Mouse (Mus musculus) G1E (cell line): Measurements from ENCODE around the gene Cenpn.

Experiments
- CTCF ChIP-seq: IDR thresholded peaks from 2 replicates; pipeline ENCODE4 v1.5.1; 2012; ENCODE audit warnings: low read depth, low read length, inconsistent platforms, mixed read lengths
- GATA1 ChIP-seq: IDR thresholded peaks from 2 replicates; pipeline ENCODE4 v1.6.1; 2012; ENCODE audit warnings: borderline replicate concordance, low read length, inconsistent platforms, mixed read lengths
- GATA2 ChIP-seq: IDR thresholded peaks from 2 replicates; pipeline ENCODE4 v1.6.1; 2012; ENCODE audit warnings: low read depth, low read length, inconsistent platforms, borderline replicate concordance
- TAL1 ChIP-seq: conservative IDR thresholded peaks from 2 replicates; pipeline ENCODE4 v1.6.1; 2012; ENCODE audit warnings: low read depth, low read length, inconsistent platforms, mixed read lengths

DNA sequence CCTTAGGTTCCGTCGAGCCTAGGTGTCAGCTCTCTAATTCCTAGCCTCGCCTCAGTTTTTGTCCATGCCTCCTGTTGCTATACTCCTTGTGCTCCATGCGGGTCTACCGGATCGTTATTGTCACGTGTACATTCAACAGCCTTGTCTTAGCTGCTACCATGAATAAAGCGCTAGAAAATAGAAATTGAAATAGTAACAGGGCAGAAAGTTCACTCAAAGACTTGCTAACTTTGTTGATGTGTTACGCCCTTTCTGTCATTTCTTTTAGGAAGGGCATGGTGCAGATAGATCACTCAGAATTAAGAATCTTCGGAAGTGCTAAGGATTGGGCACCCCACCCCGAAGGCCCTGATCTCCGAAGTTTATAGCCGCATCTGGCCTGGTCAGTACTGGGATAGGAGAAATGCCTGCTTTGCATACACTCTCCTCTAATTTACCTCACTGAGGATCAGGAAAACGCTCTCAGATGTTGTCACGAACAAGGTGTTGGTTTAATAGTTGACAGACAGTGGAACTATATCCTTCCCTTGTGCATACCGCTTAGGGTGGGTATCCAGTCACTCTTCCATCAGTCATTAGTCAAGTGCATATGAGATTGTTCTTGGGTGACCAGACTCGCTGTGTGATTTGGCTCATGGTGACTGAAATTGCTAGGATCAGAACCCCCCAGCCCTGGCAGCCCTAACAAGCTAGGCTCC is 679 bp downstream of the Cenpn start:
- TF ChIP-seq CTCF (no peak), GATA2 (no peak), GATA1 (no peak), TAL1 (no peak)
